In the genomic region with DNA sequence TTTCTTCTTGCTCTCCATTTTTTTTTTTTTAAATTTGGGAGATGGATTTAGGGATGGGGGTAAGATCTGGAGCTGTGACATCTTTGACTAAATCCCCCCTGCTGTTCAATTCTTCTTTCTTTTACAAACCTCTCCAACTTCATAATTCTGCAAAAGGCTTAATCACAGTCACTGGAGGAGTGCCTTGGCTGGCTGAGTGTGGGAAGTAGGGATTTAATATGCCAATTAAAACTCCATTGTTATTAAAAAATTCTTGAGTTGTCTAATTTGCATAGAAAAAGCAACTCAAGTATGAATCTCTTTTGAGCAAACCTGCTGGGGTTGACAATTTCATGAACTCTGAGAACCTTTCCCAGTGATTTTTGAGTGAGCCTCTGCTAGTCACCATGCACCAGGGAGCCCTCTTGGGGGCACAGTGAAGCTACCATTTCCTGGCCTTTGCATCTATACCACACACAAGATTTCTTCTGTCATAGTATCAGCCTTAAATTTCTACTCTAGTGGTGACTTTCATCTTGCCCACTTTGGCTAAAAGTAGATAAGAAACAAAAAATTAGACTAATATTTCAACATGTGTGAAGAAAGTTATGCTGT, we compare ENCODE assay signal across 22 mouse cellular contexts.
DNase-seq lines count a peak whose midpoint lies in the region; ATAC-seq and TF ChIP-seq lines count a peak whose summit lies in the region.
"Had no signal": no experiment of that assay in that cellular context is flagged by ENCODE, and none has a peak within 500 bp of the region (broad histone marks: within the 10 kb centered on the region; RNA-seq: fewer than 3 reads in every experiment).

No protein-coding gene starts in this region.

- TF ChIP-seq CTCF in lung, adult 2 months (IDR thresholded peaks at IDR 0.05; ENCODE audit: insufficient read depth, low read length): no peak

- TF ChIP-seq POLR2A in lung, adult 2 months (IDR thresholded peaks at IDR 0.05; ENCODE audit: borderline replicate concordance, extremely low read depth, low read depth, low read length): no peak

- H3K4me1 ChIP-seq in forebrain, embryonic 15.5 days: no peaks in the 10 kb centered on the region
- H3K4me1 ChIP-seq in lung, adult 2 months (ENCODE audit: control insufficient read depth, insufficient read depth, low read length): no peaks in the 10 kb centered on the region
- H3K4me1 ChIP-seq: heart, embryonic 10.5 days; kidney, embryonic 15.5 days; liver, embryonic 13.5 days had no signal

- DNase-seq in left cerebral cortex, postnatal 4 days: peak; percentile 7
- DNase-seq in left cerebral cortex, postnatal 10 days (ENCODE audit: extremely low spot score in 1 of 2, low spot score in 2 of 2): no peak
- DNase-seq in ES-CJ7 (ENCODE audit: low read depth, low spot score): peak; percentile 3
- DNase-seq in Muller cell, postnatal 12 days (ENCODE audit: inconsistent ontology term): peak; percentile 44
- no peak for DNase-seq in spleen, postnatal 36 days (ENCODE audit: low spot score in 2 of 2)
- no peak for DNase-seq in lung, adult 2 months
- DNase-seq: adrenal gland, postnatal 25 days; cerebellum, adult 18-20 months; cerebellum, postnatal 14 days; gastrocnemius, postnatal 10 days; heart, postnatal 4 days; kidney, adult 11 months; kidney, postnatal 36 days; liver, embryonic 13.5 days; lung, embryonic 14.5 days; right cerebral cortex, postnatal 25 days; spleen, adult 18-20 months; thymus, adult 18-20 months; thymus, postnatal 4 days had no signal

- no peak overlapping the region for H3K27ac ChIP-seq in forebrain, embryonic 15.5 days (replicated peaks)
- H3K27ac ChIP-seq: heart, embryonic 10.5 days; kidney, embryonic 15.5 days; liver, embryonic 13.5 days had no signal

- no peak overlapping the region for H3K4me2 ChIP-seq in forebrain, embryonic 15.5 days (replicated peaks)
- H3K4me2 ChIP-seq: kidney, embryonic 15.5 days; liver, embryonic 13.5 days; lung, embryonic 14.5 days had no signal

- peak; percentile 26; the same call in 1 of the 2 replicates for ATAC-seq in forebrain, embryonic 15.5 days (replicated peaks)

- no peak overlapping the region for H3K9ac ChIP-seq in forebrain, embryonic 15.5 days (replicated peaks)
- H3K9ac ChIP-seq: kidney, embryonic 15.5 days; liver, embryonic 13.5 days; lung, embryonic 14.5 days had no signal

- no peaks in the 10 kb centered on the region for H3K27me3 ChIP-seq in forebrain, embryonic 15.5 days
- H3K27me3 ChIP-seq: kidney, embryonic 15.5 days; liver, embryonic 13.5 days had no signal

- H3K9me3 ChIP-seq in forebrain, embryonic 15.5 days: no peaks in the 10 kb centered on the region
- H3K9me3 ChIP-seq: heart, embryonic 10.5 days; kidney, embryonic 15.5 days; liver, embryonic 13.5 days had no signal

- no peaks in the 10 kb centered on the region for H3K36me3 ChIP-seq in forebrain, embryonic 15.5 days
- H3K36me3 ChIP-seq: heart, embryonic 10.5 days; kidney, embryonic 15.5 days; liver, embryonic 13.5 days had no signal

- no peak overlapping the region for H3K4me3 ChIP-seq in forebrain, embryonic 15.5 days
- H3K4me3 ChIP-seq in lung, adult 2 months (replicated peaks; ENCODE audit: extremely low read depth, low read depth, low read length): no peak overlapping the region
- H3K4me3 ChIP-seq: heart, embryonic 10.5 days; kidney, embryonic 15.5 days; liver, embryonic 13.5 days had no signal

- intact Hi-C loops in left cerebral cortex, postnatal 4 days (cut with DNase I): no loop called here
- intact Hi-C loops in left cerebral cortex, postnatal 10 days (cut with DNase I): no loop called here

Comparison
In these comparisons a context has a peak if more than half of its experiments do, and no peak if none do; other contexts are left out.
1. DNase-seq: peak in left cerebral cortex, postnatal 4 days (single experiment), ES-CJ7 (single experiment) and Muller cell, postnatal 12 days (single experiment); none in left cerebral cortex, postnatal 10 days (0 of 2), spleen, postnatal 36 days (0 of 2) and lung, adult 2 months (single experiment).